Mouse (Mus musculus): Measurements from ENCODE around the gene Ly6g6c. TPM values are rescaled to one million over a fixed set of nuclear protein-coding genes. Genes with fewer than 3 reads are reported as not detected.
A peak's percentile ranks its signal among the peaks of the same experiment; 100 is the strongest.

Gene Ly6g6c
- polyA plus RNA-seq (2015; fragmentation: Nextera tagmentation; extraction: Ambion mirVana), result 181 and 203 TPM in 2 replicates

- H3K4me1 ChIP-seq, result peaks cover 29% of the 10 kb centered on the region
- WGBS, result 3% methylated on average over 48 of the region's 48 CpGs
Measured at GRCm38 (mm10) chr17:35064951-35065947, at the start of gene Ly6g6c. TSS of gene Ly6g6c (plus strand) at chr17:35065388.

GRCm38 (mm10) chr17:35016376-35016775 is 48.8 kb upstream of the Ly6g6c start, which contains the start of gene Vwa7:
TSS of gene Vwa7 (plus strand) at chr17:35016579.
- H3K36me3 ChIP-seq, result peaks cover 54% of the 10 kb centered on the region
- WGBS, result 57% methylated on average over 12 of the region's 12 CpGs
- peaks cover 16% of the 10 kb centered on the region for H3K4me1 ChIP-seq
- H3K4me2 ChIP-seq, result no peak within 1 kb of the TSS
- no peak within 1 kb of the TSS for H3K9ac ChIP-seq
- H3K9me3 ChIP-seq, result no peaks in the 10 kb centered on the region
- no peak within 1 kb of the TSS for H3K4me3 ChIP-seq
- ATAC-seq (ENCODE audit: insufficient number of reproducible peaks, low FRiP score, low TSS enrichment, low read depth), result no peak
- H3K27me3 ChIP-seq, result no peaks in the 10 kb centered on the region
- H3K27ac ChIP-seq, result peak within 1 kb of the TSS; percentile 35

More at GRCm38 (mm10) chr17:35064951-35065947, at the start of gene Ly6g6c:
- Histone ChIP-seq H3K9me3 (no peaks in the 10 kb centered on the region), H3K36me3 (peaks cover 22% of the 10 kb centered on the region), H3K9ac (no peak within 1 kb of the TSS), H3K4me2 (peak within 1 kb of the TSS; percentile 42), H3K27me3 (peaks cover 52% of the 10 kb centered on the region), H3K27ac (peak within 1 kb of the TSS; percentile 61), H3K4me3 (peak within 1 kb of the TSS; percentile 31)
- ATAC-seq (ENCODE audit: insufficient number of reproducible peaks, low FRiP score, low TSS enrichment, low read depth), result peak; percentile 42; the same call in 1 of the 2 replicates

GRCm38 (mm10) chr17:35016791-35017705 is 48.1 kb upstream of the Ly6g6c start:
- H3K4me1 ChIP-seq, result peaks cover 19% of the 10 kb centered on the region
- H3K9me3 ChIP-seq, result no peaks in the 10 kb centered on the region
- peak overlapping the region; percentile 35; the same call in 1 of the 2 replicates for H3K27ac ChIP-seq
- WGBS, result 79% methylated on average over 10 of the region's 10 CpGs
- no peak overlapping the region for H3K4me2 ChIP-seq
- H3K27me3 ChIP-seq, result no peaks in the 10 kb centered on the region
- no peak for ATAC-seq (ENCODE audit: insufficient number of reproducible peaks, low FRiP score, low TSS enrichment, low read depth)
- H3K4me3 ChIP-seq, result no peak overlapping the region
- H3K9ac ChIP-seq, result no peak overlapping the region
- peaks cover 48% of the 10 kb centered on the region for H3K36me3 ChIP-seq

DNA sequence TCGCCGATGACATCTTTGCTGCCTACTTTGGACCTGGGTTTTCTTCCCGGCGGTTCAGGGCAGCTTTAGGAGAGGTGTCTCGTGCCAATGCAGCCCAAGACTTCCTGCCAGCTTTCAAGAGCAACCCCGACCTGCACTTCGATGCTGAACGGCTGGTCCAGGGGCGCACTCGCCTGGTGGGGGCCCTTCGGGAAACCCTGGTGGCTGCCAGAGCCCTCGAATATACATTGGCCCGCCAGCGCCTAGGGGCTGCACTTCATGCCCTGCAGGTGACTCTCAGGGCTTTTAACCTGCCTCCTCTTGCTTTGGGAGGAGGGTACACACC is 47.5 kb upstream of the Ly6g6c start:
- no peak for ATAC-seq (ENCODE audit: insufficient number of reproducible peaks, low FRiP score, low TSS enrichment, low read depth)
- no peak overlapping the region for H3K4me2 ChIP-seq
- no peak overlapping the region for H3K27ac ChIP-seq
- no peaks in the 10 kb centered on the region for H3K27me3 ChIP-seq
- H3K9ac ChIP-seq, result no peak overlapping the region
- H3K4me1 ChIP-seq, result peaks cover 19% of the 10 kb centered on the region
- WGBS, result 77% methylated on average over 14 of the region's 14 CpGs
- no peaks in the 10 kb centered on the region for H3K9me3 ChIP-seq
- no peak overlapping the region for H3K4me3 ChIP-seq
- peaks cover 41% of the 10 kb centered on the region for H3K36me3 ChIP-seq

DNA sequence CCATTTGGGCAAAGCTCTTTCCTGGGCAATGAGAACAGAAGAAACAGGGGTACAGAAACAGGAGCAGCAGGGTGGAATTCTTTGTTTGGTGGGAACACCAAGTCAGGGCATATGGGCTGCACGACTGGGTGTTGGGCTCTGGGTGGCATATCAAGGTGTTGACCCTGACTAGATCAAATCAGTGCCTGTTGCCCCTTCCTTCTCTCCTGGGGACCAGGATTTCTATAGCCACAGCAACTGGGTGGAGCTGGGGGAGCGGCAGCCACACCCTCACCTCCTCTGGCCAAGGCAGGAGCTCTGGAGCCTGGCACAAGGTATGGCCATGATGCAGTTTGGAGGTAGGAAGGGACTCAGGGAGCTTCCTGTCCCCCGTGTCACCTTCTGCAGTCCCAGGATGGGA is 47.0 kb upstream of the Ly6g6c start:
- WGBS, result 80% methylated on average over 3 of the region's 3 CpGs

GRCm38 (mm10) chr17:35019894-35020293 is 45.3 kb upstream of the Ly6g6c start:
- ATAC-seq (ENCODE audit: insufficient number of reproducible peaks, low FRiP score, low TSS enrichment, low read depth), result no peak
- peaks cover 19% of the 10 kb centered on the region for H3K36me3 ChIP-seq
- no peaks in the 10 kb centered on the region for H3K27me3 ChIP-seq
- 73% methylated on average over 11 of the region's 11 CpGs for WGBS
- no peak overlapping the region for H3K4me2 ChIP-seq
- no peaks in the 10 kb centered on the region for H3K9me3 ChIP-seq
- no peak overlapping the region for H3K9ac ChIP-seq
- H3K4me1 ChIP-seq, result peaks cover 22% of the 10 kb centered on the region
- no peak overlapping the region for H3K4me3 ChIP-seq
- no peak overlapping the region for H3K27ac ChIP-seq

More for the DNA sequence above, 47.0 kb upstream of the Ly6g6c start:
- Histone ChIP-seq H3K27ac (no peak overlapping the region), H3K4me2 (no peak overlapping the region), H3K9ac (no peak overlapping the region), H3K9me3 (no peaks in the 10 kb centered on the region), H3K27me3 (no peaks in the 10 kb centered on the region), H3K36me3 (peaks cover 36% of the 10 kb centered on the region), H3K4me3 (no peak overlapping the region), H3K4me1 (peaks cover 19% of the 10 kb centered on the region)
- ATAC-seq (ENCODE audit: insufficient number of reproducible peaks, low FRiP score, low TSS enrichment, low read depth), result no peak

DNA sequence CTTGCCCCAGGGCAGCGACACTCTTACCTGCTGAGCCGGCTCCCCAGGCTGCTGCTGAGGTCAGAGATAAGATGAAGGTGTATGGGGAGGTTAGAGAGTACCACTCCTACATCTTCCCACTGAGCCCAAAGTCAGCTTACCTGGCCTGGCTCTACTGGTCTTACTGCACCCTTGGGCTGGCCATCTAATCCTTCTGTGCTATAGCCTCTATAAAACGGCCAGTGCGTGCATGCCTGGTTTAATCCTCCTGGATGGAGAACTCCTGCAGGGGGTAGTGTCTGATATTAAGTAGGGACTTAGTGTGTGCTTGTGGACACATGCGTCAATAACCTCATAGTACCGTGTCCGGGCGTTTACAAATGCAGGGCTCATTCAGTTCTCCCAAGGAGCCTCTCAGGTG is 44.6 kb upstream of the Ly6g6c start:
- Histone ChIP-seq H3K4me3 (no peak overlapping the region), H3K9me3 (no peaks in the 10 kb centered on the region), H3K9ac (no peak overlapping the region), H3K27me3 (no peaks in the 10 kb centered on the region), H3K4me1 (peaks cover 25% of the 10 kb centered on the region), H3K4me2 (no peak overlapping the region), H3K27ac (no peak overlapping the region), H3K36me3 (peaks cover 13% of the 10 kb centered on the region)
- ATAC-seq (ENCODE audit: insufficient number of reproducible peaks, low FRiP score, low TSS enrichment, low read depth), result no peak
- 76% methylated on average over 8 of the region's 8 CpGs for WGBS

DNA sequence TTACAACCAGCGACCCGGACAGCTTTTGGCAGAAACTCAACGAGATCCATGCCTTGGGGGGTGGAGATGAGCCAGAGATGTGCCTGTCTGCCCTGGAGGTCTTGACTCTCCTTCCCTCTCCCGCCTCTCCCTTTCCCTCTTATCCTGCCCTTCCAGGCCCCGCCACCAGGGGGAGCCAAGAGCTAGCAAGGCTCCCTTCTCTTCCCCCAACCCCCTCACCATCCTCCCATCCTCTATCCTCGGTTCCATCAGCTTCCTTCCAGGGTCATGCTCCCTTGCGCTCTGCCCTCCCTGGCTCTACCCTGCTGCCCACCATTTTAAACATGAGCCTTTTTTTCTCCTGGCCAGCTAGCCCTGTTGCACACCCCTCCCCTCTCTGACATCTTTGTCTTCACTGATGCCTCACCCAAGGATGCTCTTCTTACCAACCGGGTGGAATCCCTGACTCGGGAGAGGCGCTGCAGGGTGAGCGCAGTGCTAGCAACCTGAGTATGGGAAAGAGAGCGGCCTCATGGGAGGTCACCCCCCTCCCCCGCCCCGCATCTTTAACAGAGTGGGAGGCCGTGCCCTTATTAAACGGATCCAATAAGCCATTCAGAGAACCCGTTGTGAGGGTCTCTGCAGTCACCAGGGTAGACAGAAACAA is 43.9 kb upstream of the Ly6g6c start:
- Histone ChIP-seq H3K4me1 (peaks cover 25% of the 10 kb centered on the region), H3K36me3 (peaks cover 5% of the 10 kb centered on the region; the same call in 1 of the 2 replicates), H3K9ac (no peak overlapping the region), H3K27me3 (no peaks in the 10 kb centered on the region), H3K4me3 (no peak overlapping the region), H3K27ac (peak overlapping the region; percentile 27; the same call in 1 of the 2 replicates), H3K9me3 (no peaks in the 10 kb centered on the region), H3K4me2 (peak overlapping the region; percentile 22; the same call in 1 of the 2 replicates)
- WGBS, result 17% methylated on average over 16 of the region's 17 CpGs
- peak; percentile 27; the same call in 1 of the 2 replicates for ATAC-seq (ENCODE audit: insufficient number of reproducible peaks, low FRiP score, low TSS enrichment, low read depth)

- H3K4me1 ChIP-seq, result peaks cover 24% of the 10 kb centered on the region
- H3K4me3 ChIP-seq, result no peak overlapping the region
- no peak for ATAC-seq (ENCODE audit: insufficient number of reproducible peaks, low FRiP score, low TSS enrichment, low read depth)
- no peaks in the 10 kb centered on the region for H3K9me3 ChIP-seq
- 67% methylated on average over 6 of the region's 6 CpGs for WGBS
- H3K36me3 ChIP-seq, result no peaks in the 10 kb centered on the region
- no peak overlapping the region for H3K9ac ChIP-seq
- 0 out of 2 replicates have a peak overlapping the region, but pooled peaks have one; percentile 22 for H3K4me2 ChIP-seq
- H3K27me3 ChIP-seq, result no peaks in the 10 kb centered on the region
- H3K27ac ChIP-seq, result peak overlapping the region; percentile 27; the same call in 1 of the 2 replicates
Measured at GRCm38 (mm10) chr17:35021842-35022477, 43.2 kb upstream of the Ly6g6c start.

GRCm38 (mm10) chr17:35022541-35023060 is 42.6 kb upstream of the Ly6g6c start:
- no peak overlapping the region for H3K4me2 ChIP-seq
- H3K9me3 ChIP-seq, result no peaks in the 10 kb centered on the region
- H3K4me1 ChIP-seq, result peaks cover 29% of the 10 kb centered on the region
- no peak overlapping the region for H3K27ac ChIP-seq
- no peak for ATAC-seq (ENCODE audit: insufficient number of reproducible peaks, low FRiP score, low TSS enrichment, low read depth)
- H3K9ac ChIP-seq, result no peak overlapping the region
- H3K36me3 ChIP-seq, result no peaks in the 10 kb centered on the region
- H3K4me3 ChIP-seq, result no peak overlapping the region
- H3K27me3 ChIP-seq, result no peaks in the 10 kb centered on the region
- 91% methylated on average over 8 of the region's 8 CpGs for WGBS
